Mouse (Mus musculus) cortical plate, adult 2 months (tissue): Measurements from ENCODE around the gene Unk. TPM values are rescaled to one million over a fixed set of nuclear protein-coding genes. Genes with fewer than 3 reads are reported as not detected.

Experiments used
- H3K27ac ChIP-seq: fragments of 200-500 bp; 2 replicates; pipeline ENCODE4 v1.5.1; 2012; ENCODE audit warnings: low read length, control low read depth, inconsistent platforms; ENCODE audit not compliant: insufficient read depth
- H3K4me1 ChIP-seq: fragments of 200-500 bp; 2 replicates; pipeline ENCODE4 v1.6.1; 2011; ENCODE audit warnings: low read length; ENCODE audit not compliant: control insufficient read depth, insufficient read depth
- H3K4me3 ChIP-seq: fragments of 200-500 bp; 2 replicates; pipeline ENCODE4 v1.5.1; 2011; ENCODE audit warnings: mild to moderate bottlenecking, low read length, control low read depth; ENCODE audit not compliant: insufficient read depth
- CTCF ChIP-seq: fragments of 200-500 bp; IDR thresholded peaks from 2 replicates; pipeline ENCODE4 v1.5.1; 2011; ENCODE audit warnings: mild to moderate bottlenecking, control low read depth, low read length; ENCODE audit not compliant: insufficient read depth; ENCODE audit errors: extremely low read depth
- POLR2A ChIP-seq: fragments of 200-500 bp; IDR thresholded peaks from 2 replicates; pipeline ENCODE4 v1.6.1; 2011; ENCODE audit warnings: mild to moderate bottlenecking, low read length, control low read depth; ENCODE audit not compliant: insufficient read depth; ENCODE audit errors: extremely low read depth
- polyA plus RNA-seq: library from polyadenylated mRNA; depleted of rRNA; stranded (reverse); fragments of >200 nt; gene quantifications from 2 replicates; pipeline ENCODE4 v1.2.3, GENCODE M21; 2012

Unk gene
- polyA plus RNA-seq, 1 experiment: 31.1 TPM

DNA sequence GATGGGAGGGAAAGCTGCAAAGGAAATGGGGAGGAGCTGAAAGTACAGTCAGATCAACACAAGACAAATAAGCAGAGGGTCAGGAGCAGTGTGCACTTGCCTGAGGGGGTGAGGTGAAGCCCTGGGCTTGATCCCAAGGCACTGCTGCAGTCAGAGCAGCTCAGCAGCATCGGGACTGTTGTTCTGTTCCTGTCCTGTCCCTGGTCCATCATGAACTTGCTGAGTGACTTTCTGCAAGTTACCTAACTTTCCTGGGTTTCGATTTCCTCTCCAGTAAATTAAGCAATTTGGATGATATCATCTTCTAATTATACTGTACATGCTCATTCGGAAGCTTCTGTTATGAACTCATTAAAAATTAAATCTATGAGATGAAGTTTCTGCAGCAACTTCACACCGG lies 2.4 kb upstream of the Unk start, which contains the start of gene H3f3b:
TSS of gene H3f3b (minus strand) at position 207 of the 400 bp plus-strand sequence.
- no peak within 1 kb of the TSS for H3K4me3 ChIP-seq
- TF ChIP-seq CTCF (no peak), POLR2A (no peak)
- no peak within 1 kb of the TSS for H3K27ac ChIP-seq
- H3K4me1 ChIP-seq: peaks cover 4% of the 10 kb centered on the region

DNA sequence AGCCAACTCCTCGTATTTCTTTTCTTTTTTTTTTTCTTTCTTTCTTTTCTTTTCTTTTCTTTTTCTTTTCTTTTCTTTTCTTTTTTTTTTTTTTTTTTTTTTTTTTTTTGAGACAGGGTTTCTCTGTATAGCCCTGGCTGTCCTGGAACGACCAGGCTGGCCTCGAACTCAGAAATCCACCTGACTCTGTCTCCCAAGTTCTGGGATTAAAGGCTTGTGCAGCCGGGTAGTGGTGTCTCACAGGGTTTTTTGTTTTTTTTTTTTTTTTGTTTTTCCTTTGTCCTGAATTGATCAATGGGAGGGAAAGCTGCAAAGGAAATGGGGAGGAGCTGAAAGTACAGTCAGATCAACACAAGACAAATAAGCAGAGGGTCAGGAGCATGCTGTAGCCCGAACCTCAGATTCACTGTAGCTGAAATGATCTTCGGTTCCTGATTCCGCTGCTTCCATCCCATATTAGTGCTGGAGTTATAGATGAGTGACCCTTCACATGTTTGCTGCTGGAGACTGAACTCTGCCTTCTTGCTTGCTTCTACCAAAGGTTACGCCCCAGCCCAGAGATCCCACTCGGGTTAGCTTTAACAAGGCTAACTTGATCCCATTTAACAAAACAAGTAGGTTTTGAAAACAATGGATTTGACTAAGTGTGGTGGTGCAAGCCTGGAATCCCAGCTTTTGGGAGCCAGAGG lies 1.8 kb upstream of the Unk start:
- TF ChIP-seq POLR2A (no peak), CTCF (no peak)
- H3K4me1 ChIP-seq: peaks cover 4% of the 10 kb centered on the region
- H3K27ac ChIP-seq: no peak overlapping the region
- no peak overlapping the region for H3K4me3 ChIP-seq

DNA sequence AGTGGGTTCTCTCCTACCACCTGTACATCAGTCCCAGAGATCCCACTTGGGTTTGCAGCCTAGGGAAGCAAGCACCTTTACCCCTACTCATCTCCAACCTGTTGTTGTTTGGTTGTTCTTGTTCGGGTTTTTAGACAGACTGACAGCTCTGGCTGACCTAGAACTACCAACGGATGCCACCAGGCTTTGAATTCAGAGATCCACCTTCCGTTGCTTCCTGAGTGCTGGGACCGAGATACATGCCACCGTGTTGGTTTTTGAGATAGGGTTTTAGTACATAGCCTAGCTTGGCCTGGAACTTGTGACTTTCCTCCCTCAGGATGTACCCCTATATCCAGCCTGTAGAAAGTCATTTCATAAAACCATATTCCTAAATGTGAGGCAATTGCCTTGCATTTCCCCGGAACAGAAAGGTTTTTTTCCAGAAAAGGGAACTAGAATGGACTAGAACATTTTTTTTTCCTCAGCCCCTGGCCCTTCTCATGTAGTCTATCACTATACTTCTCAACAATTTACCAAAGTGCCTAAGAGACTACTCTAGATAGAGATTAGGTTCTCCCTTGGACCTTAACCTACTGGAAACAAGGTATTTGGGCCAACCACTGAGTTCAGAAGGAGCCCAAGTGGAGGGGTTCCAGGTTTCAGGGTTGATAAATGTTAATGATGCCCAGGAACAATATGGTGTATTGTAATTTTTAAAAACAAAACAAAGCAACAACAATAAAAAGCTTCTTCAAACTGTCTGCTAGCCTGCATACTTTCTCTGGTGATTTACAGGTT lies 846 bp upstream of the Unk start:
- H3K4me1 ChIP-seq: peaks cover 4% of the 10 kb centered on the region
- no peak for TF ChIP-seq CTCF
- no peak for TF ChIP-seq POLR2A
- no peak overlapping the region for H3K27ac ChIP-seq
- peak overlapping the region; percentile 60 for H3K4me3 ChIP-seq

DNA sequence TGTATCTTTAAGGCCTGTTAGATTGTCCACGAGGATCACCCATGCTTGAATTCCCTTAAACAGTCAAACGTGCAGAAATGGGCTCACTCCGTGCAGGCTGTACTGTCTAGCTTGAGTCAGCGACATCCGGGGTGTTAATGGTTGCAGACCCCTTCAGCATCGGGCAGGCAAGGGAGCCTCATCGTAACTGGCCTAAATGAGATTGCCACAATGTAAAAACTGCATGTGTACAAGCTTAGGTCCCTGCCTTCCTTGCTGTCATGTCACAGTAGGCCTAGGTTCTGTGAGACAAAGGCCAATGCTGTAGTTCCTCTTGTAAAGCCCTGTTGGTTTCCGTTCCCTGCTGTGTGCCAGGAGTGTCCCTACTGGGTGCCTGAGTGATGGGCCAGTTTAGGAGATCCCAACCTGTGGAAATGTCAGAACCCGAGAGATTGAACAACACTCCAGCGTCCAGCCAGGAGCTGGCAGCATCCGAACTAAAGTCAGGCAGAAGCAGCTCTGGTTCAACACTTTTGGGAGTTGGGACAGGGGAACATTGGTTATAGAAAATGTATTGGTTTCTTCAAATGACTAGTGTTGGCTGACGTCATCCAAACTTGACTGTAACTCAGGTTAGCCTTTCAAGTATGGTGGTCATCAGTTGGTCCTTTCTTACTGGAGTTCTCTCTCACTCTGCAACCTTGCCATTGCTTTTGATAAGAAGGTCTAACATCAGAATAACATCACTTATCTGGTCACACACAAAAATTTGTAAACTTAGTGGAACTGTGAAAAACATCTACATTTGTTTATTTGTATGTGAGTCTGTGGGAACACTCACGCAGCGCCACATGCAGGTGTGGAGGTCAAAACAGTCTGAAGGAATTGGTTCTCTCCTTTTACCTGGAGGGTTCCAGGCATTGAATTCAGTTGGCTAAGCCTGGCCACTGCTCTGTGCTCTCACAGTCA lies 1.1 kb downstream of the Unk start:
- no peak for TF ChIP-seq POLR2A
- TF ChIP-seq CTCF: no peak
- Histone ChIP-seq H3K27ac (peak overlapping the region; percentile 97), H3K4me1 (peaks cover 4% of the 10 kb centered on the region), H3K4me3 (peak overlapping the region; percentile 60)

DNA sequence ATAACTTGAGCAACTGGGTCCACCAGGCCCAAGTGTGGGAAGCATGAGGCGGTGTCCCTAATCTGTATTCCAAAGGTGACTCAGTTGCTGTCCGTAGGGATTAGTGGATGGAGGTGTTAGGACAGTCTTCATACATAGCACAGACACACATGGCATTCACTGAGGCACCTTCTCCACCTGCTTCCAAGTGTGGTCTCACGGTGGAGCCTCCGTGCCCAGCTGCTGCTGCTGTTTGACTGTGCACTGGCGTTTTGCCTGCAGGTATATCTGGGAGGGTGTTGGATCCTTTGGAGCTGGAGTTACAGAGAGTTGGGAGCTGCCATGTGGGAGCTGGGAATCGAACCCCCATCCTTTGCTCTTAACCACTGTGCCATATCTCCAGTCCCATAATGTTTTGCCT lies 4.5 kb downstream of the Unk start:
- Histone ChIP-seq H3K4me3 (no peak overlapping the region), H3K4me1 (peaks cover 4% of the 10 kb centered on the region), H3K27ac (no peak overlapping the region)
- no peak for TF ChIP-seq POLR2A

DNA sequence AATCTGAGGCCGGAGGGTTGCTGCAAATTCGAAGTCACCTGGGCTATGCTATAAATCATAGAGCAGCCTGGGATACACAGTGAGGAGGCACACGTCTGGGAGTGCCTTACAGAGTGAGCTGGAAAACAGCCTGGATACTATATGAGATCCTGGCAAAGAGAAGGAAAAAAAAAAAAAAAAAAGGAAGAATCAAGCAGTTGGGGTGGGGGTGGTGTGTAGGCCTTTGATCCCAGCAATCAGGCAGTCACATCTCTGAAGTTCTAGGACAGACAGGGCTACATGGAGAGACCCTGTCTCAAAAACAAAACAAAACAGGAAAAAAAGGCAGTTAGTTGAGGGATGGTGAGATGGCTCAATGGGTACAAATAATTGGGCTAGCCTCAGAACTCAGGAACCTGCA lies 6.5 kb downstream of the Unk start:
- peaks cover under 1% of the 10 kb centered on the region; the same call in 1 of the 2 replicates for H3K4me1 ChIP-seq
- no peak overlapping the region for H3K4me3 ChIP-seq
- TF ChIP-seq CTCF: no peak
- no peak for TF ChIP-seq POLR2A
- no peak overlapping the region for H3K27ac ChIP-seq

DNA sequence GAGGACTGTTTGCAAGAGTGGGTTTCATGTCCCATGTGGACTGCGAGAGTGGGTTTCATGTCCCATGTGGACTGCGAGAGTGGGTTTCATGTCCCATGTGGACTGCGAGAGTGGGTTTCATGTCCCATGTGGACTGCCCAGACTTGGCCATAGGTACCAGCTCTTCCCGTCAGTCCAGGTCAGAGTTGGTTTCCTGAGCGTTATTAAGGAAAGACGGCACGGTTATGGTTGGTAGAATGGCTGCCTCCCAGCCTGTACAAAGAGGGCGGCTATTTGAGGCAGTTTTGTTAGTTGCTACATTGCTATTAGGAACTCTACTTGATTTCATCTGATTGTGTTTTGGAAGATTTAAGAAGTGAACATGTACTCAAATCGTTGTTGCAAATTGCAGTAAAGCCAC lies 7.7 kb downstream of the Unk start:
- H3K4me1 ChIP-seq: no peaks in the 10 kb centered on the region
- H3K4me3 ChIP-seq: no peak overlapping the region
- TF ChIP-seq POLR2A (no peak), CTCF (no peak)
- H3K27ac ChIP-seq: no peak overlapping the region

DNA sequence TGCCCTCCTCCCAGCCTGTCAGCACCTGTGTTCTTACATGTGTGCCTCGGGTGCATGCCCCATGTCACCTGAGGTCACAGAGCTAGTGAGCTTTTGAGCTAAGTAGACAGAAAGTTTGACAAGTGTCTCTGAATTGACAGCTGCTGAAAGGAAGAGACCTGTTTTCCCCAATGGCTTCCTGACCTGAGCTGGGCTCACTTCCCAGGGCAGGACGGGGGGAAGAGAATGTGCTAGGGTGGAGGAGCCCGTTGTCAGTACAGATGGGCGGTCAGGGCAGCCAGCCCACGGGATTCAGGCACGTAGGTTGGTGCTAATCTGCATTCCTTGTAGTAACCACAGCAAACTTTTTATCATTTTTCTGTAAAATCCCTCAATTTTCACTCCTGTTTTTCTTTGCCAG lies 10.5 kb downstream of the Unk start:
- Histone ChIP-seq H3K4me1 (no peaks in the 10 kb centered on the region), H3K27ac (no peak overlapping the region)
- TF ChIP-seq CTCF (no peak), POLR2A (no peak)

DNA sequence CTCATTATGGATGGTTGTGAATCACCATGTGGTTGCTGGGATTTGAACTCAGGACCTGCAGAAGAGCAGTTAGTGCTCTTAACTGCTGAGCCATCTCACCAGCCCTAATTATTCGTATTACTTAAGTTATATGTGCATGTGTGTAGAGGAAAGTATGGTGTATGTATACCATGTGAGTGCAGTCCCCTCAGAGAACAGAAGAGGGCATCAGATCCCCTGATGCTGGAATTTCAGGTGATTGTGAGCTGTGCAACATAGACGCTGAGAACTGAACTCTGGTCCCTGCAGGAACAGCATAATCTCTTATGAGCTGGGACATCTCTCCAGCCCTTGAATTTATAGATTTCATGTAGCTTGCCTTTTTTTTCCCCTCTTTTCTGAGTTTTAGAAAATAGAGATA lies 11.7 kb downstream of the Unk start:
- Histone ChIP-seq H3K4me3 (no peak overlapping the region), H3K4me1 (no peaks in the 10 kb centered on the region), H3K27ac (no peak overlapping the region)
- TF ChIP-seq POLR2A: no peak
- TF ChIP-seq CTCF: no peak

More for the DNA sequence above, 10.5 kb downstream of the Unk start:
- H3K4me3 ChIP-seq: no peak overlapping the region
